Mouse (Mus musculus) cerebellum, adult 9-11 months (tissue): ENCODE results near the gene Dnajc11.

ENCODE experiments used
- DNase-seq: peaks from one replicate; pipeline ENCODE4 v3.0.0; 2022

Dnajc11 gene

GRCm38 (mm10) chr4:152010091-152010706 is 76.7 kb downstream of the Dnajc11 start:
- peak; percentile 64 for DNase-seq

- DNase-seq, result no peak
These were observed 77.2 kb downstream of the Dnajc11 start for GRCm38 (mm10) chr4:152010707-152011134.

GRCm38 (mm10) chr4:152011171-152011760 is 77.8 kb downstream of the Dnajc11 start:
- DNase-seq, result no peak

GRCm38 (mm10) chr4:152012109-152012508 is 78.6 kb downstream of the Dnajc11 start:
- DNase-seq, result no peak

GRCm38 (mm10) chr4:152013036-152013813 is 79.7 kb downstream of the Dnajc11 start:
- DNase-seq, result no peak

- DNase-seq, result no peak
These were observed 85.6 kb downstream of the Dnajc11 start for GRCm38 (mm10) chr4:152019073-152019472.

- peak; percentile 9 for DNase-seq
These were observed 86.5 kb downstream of the Dnajc11 start for GRCm38 (mm10) chr4:152020024-152020423.

GRCm38 (mm10) chr4:152021568-152022097 is 88.1 kb downstream of the Dnajc11 start:
- DNase-seq, result peak; percentile 39

- DNase-seq, result peak; percentile 57
These were observed 89.0 kb downstream of the Dnajc11 start for GRCm38 (mm10) chr4:152022506-152022905.

GRCm38 (mm10) chr4:152024525-152024924 is 91.0 kb downstream of the Dnajc11 start:
- no peak for DNase-seq

- peak; percentile 55 for DNase-seq
These were observed 93.4 kb downstream of the Dnajc11 start for GRCm38 (mm10) chr4:152026751-152027508.

GRCm38 (mm10) chr4:152027524-152027923 is 94.0 kb downstream of the Dnajc11 start, which contains the start of gene Zbtb48:
Gene Zbtb48 (minus strand): TSS chr4:152027671.
- DNase-seq, result peak; percentile 97

- peak; percentile 57 for DNase-seq
These were observed 95.0 kb downstream of the Dnajc11 start for GRCm38 (mm10) chr4:152028456-152028855.

GRCm38 (mm10) chr4:152029087-152029486 is 95.6 kb downstream of the Dnajc11 start:
- peak; percentile 39 for DNase-seq

GRCm38 (mm10) chr4:152029997-152030396 is 96.5 kb downstream of the Dnajc11 start:
- DNase-seq, result no peak
